In genomic region chr2:163438246-163438618, GRCm38 (mm10) we compare ENCODE assay signal across 9 mouse cellular contexts. TPM values are rescaled to one million over a fixed set of nuclear protein-coding genes. Genes with fewer than 3 reads are reported as not detected.
A peak's percentile ranks its signal among the peaks of the same experiment; 100 is the strongest.
DNase-seq lines count a peak whose midpoint lies in the region; ATAC-seq and TF ChIP-seq lines count a peak whose summit lies in the region.
"Had no signal": no experiment of that assay in that cellular context is flagged by ENCODE, and none has a peak within 500 bp of the region (broad histone marks: within the 10 kb centered on the region; RNA-seq: fewer than 3 reads in every experiment).

Gene Gdap1l1 (plus strand): TSS chr2:163438476.

- H3K36me3 ChIP-seq in kidney, embryonic 14.5 days (ENCODE audit: control insufficient read depth, insufficient read depth, low read length): no peaks in the 10 kb centered on the region
- no peaks in the 10 kb centered on the region for H3K36me3 ChIP-seq in forebrain, embryonic 16.5 days (ENCODE audit: control insufficient read depth, insufficient read depth)

- TF ChIP-seq CTCF in cerebellum, adult 2 months (IDR thresholded peaks at IDR 0.05; ENCODE audit: borderline replicate concordance, insufficient read depth, low read depth, low read length): no peak

- ATAC-seq in kidney, embryonic 14.5 days (ENCODE audit: low FRiP score, low TSS enrichment): no peak
- peak; percentile 92 for ATAC-seq in forebrain, embryonic 16.5 days

- H3K4me2 ChIP-seq in kidney, embryonic 14.5 days (replicated peaks; ENCODE audit: low read depth, low read length): peak within 1 kb of the TSS; percentile 46
- peak within 1 kb of the TSS; percentile 74 for H3K4me2 ChIP-seq in forebrain, embryonic 16.5 days (ENCODE audit: low read length)

- no peak within 1 kb of the TSS for H3K27ac ChIP-seq in kidney, embryonic 14.5 days (ENCODE audit: low read depth, low read length)
- H3K27ac ChIP-seq in cerebellum, adult 2 months (ENCODE audit: insufficient read depth, low read length): peak within 1 kb of the TSS; percentile 85
- H3K27ac ChIP-seq in forebrain, embryonic 16.5 days (ENCODE audit: low read length): peak within 1 kb of the TSS; percentile 73
- H3K27ac ChIP-seq: macrophage had no signal

- no peak within 1 kb of the TSS for H3K9ac ChIP-seq in kidney, embryonic 14.5 days (ENCODE audit: low read depth, low read length)
- H3K9ac ChIP-seq in forebrain, embryonic 16.5 days (replicated peaks; ENCODE audit: low read depth, low read length): peak within 1 kb of the TSS; percentile 89

- TF ChIP-seq POLR2A in cerebellum, adult 2 months (IDR thresholded peaks at IDR 0.05; ENCODE audit: borderline replicate concordance, insufficient read depth, low read length): peak; percentile 75

- 0 out of 2 replicates have a peak, but pooled peaks cover 6% of the 10 kb centered on the region for H3K4me1 ChIP-seq in kidney, embryonic 14.5 days (ENCODE audit: control insufficient read depth, insufficient read depth, low read length)
- H3K4me1 ChIP-seq in cerebellum, adult 2 months (ENCODE audit: control insufficient read depth, insufficient read depth, low read length): peaks cover 38% of the 10 kb centered on the region
- peaks cover 21% of the 10 kb centered on the region for H3K4me1 ChIP-seq in forebrain, embryonic 16.5 days (replicated peaks; ENCODE audit: control insufficient read depth, insufficient read depth, low read length)

- no peaks in the 10 kb centered on the region for H3K9me3 ChIP-seq in kidney, embryonic 14.5 days (ENCODE audit: control insufficient read depth, low read length)
- H3K9me3 ChIP-seq in forebrain, embryonic 16.5 days (ENCODE audit: control insufficient read depth, low read length): no peaks in the 10 kb centered on the region

- 1% methylated on average over 12 of the region's 18 CpGs for WGBS in kidney, embryonic 14.5 days
- under 1% methylated on average over 18 of the region's 18 CpGs for WGBS in cerebellum, adult 2 months
- under 1% methylated on average over 14 of the region's 18 CpGs for WGBS in forebrain, embryonic 16.5 days

- no peak for DNase-seq in kidney, postnatal 36 days
- peak; percentile 84 to 86 for DNase-seq in cerebellum, adult 2 months
- DNase-seq in layer of hippocampus, postnatal 14 days (ENCODE audit: low spot score in 2 of 2): peak; percentile 70 to 73
- peak; percentile 45 for DNase-seq in neural tube, embryonic 10.5 days (ENCODE audit: extremely low spot score, low spot score)
- no peak for DNase-seq in urinary bladder, postnatal 14 days (ENCODE audit: low spot score)
- DNase-seq in gastrocnemius, postnatal 10 days: no peak

- peaks cover 11% of the 10 kb centered on the region for H3K27me3 ChIP-seq in kidney, embryonic 14.5 days (ENCODE audit: control insufficient read depth, insufficient read depth, low read length)
- H3K27me3 ChIP-seq in cerebellum, adult 2 months (ENCODE audit: control insufficient read depth, insufficient read depth, low read length): no peaks in the 10 kb centered on the region
- H3K27me3 ChIP-seq in forebrain, embryonic 16.5 days (replicated peaks; ENCODE audit: control insufficient read depth, insufficient read depth, low read length): no peaks in the 10 kb centered on the region

- H3K4me3 ChIP-seq in kidney, embryonic 14.5 days (ENCODE audit: low read length): peak within 1 kb of the TSS; percentile 36
- peak within 1 kb of the TSS; percentile 90 for H3K4me3 ChIP-seq in cerebellum, adult 2 months (replicated peaks; ENCODE audit: insufficient read depth, low read depth, low read length)
- H3K4me3 ChIP-seq in forebrain, embryonic 16.5 days (replicated peaks; ENCODE audit: low read length): peak within 1 kb of the TSS; percentile 83

RNA-seq across cellular contexts. Expression of gene Gdap1l1, which starts in this region (rescaled TPM):
- 0.41 and 0.74 TPM in 2 replicates for polyA plus RNA-seq in kidney, embryonic 14.5 days (2014; fragmentation: Nextera tagmentation; extraction: Ambion mirVana)
- polyA plus RNA-seq in cerebellum, adult 2 months (2012; rRNA removed): 126 and 128 TPM in 2 replicates
- polyA plus RNA-seq in forebrain, embryonic 16.5 days (2015; fragmentation: Nextera tagmentation; extraction: Ambion mirVana): 103 and 124 TPM in 2 replicates
- total RNA-seq in layer of hippocampus, postnatal 14 days (2021): 10 to 100 TPM; 76.6 to 80.3 TPM
- under 1 TPM; 0.14 to 0.34 TPM for total RNA-seq in gastrocnemius, postnatal 10 days (2021)

Comparison
In these comparisons a context has a peak if more than half of its experiments do, and no peak if none do; other contexts are left out.
1. RNA of gene Gdap1l1 (total RNA-seq): 76.6 to 80.3 TPM in layer of hippocampus, postnatal 14 days; 0.14 to 0.34 TPM in gastrocnemius, postnatal 10 days; every median in the first group is over 10 times any median in the second.
2. RNA of gene Gdap1l1 (polyA plus RNA-seq): 126 to 128 TPM in cerebellum, adult 2 months and 103 to 124 TPM in forebrain, embryonic 16.5 days; 0.41 to 0.74 TPM in kidney, embryonic 14.5 days; every median in the first group is over 10 times any median in the second.
3. H3K4me3 ChIP-seq: peak in every context shown above with its lines; median percentile 90 in cerebellum, adult 2 months; 83 in forebrain, embryonic 16.5 days; 36 in kidney, embryonic 14.5 days.
4. DNase-seq: peak in cerebellum, adult 2 months (2 of 2), layer of hippocampus, postnatal 14 days (2 of 2) and neural tube, embryonic 10.5 days (single experiment); none in kidney, postnatal 36 days (0 of 2), urinary bladder, postnatal 14 days (single experiment) and gastrocnemius, postnatal 10 days (single experiment).